Mouse (Mus musculus): ENCODE measurements around the gene Vstm5.
A peak's percentile ranks its signal among the peaks of the same experiment; 100 is the strongest.
"Not testable (repeated sequence)": the region's sequence is repeated elsewhere in the genome, so short reads cannot be mapped to it uniquely, and the experiment has no call there.

The Vstm5 gene

GRCm38 (mm10) chr9:15239042-15239925 is at the start of gene Vstm5:
Gene Vstm5, plus strand, starts transcription at chr9:15239045.
- DNase-seq = no peak

DNA sequence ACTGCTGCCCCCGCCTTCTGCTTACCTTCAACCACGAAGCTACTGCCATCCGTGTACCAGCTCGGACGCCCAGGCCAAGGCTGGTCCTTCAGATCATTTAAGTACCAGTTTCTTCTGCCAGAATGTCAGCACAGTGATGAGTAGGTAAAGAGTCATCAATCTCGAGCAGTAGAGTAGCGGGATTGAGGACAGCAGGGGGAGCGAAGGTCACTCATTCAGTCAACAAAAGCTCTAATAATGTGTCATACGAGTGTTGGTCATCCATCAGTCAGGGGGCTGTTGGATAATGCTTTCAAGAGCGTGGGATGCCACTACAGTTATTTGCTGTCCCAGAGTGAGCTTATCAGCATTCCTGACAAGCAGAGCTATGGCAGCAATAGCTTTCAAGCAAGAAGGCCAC is 44.0 kb upstream of the Vstm5 start:
- DNase-seq = not testable (repeated sequence)

DNA sequence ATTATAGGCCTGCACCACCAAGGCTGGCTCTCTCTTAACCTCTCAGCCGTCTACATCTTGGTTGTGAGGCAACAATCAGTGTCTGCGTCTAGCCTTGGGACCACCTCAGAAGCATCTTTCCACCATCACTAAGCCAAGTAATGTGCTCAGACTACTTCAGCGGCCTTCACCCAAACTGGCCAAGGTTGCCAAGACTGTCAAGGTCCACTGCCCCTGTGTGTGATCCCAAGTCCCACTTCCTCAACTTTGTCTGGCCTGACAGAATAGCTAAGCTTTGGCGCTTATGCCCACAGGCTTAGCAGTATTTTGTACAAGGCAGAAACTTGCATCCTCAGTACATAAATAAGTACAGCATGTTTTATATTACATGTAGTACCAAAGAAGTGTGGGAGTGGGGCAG is 32.2 kb upstream of the Vstm5 start:
- no peak for DNase-seq

GRCm38 (mm10) chr9:15209320-15209719 is 29.5 kb upstream of the Vstm5 start:
- DNase-seq = no peak

DNA sequence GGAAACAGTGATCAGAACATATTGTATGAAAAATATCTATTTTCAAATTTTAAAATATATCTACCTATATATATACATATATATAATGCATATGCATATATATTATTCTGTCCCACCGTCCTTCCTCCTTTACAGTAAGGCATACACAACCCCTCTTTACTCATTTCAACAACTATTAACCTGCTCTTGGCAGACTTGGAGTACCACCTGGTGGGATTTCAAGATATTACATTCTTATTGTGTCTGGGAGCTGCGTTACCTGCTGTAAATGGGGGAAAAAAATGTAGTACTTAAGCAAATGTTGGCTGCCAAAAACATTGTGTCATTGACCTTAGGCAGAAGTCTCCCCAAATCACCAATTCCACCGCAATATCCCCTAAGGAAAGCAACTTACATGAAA is 27.0 kb upstream of the Vstm5 start:
- DNase-seq = peak; percentile 39

DNA sequence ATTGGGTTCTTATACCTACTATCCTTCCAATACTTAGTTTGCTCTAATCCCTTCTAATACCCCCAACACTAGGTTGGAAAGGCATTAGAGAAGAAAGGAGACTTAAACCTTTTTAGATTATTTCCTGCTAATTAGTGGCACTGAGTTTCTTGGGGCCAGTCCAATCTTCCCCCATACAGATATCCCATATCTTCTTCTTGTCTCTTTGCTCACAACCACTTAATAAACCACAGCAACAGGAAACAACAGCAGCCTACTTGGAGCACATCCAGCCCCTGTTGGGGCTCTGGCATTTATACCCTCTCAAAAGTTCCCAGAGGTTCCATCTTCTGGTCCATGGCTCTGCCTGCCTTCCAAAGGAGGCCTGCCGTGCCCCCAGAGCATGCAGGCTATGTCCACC is 25.1 kb upstream of the Vstm5 start:
- DNase-seq = no peak

- DNase-seq = no peak
These were observed 13.9 kb upstream of the Vstm5 start for GRCm38 (mm10) chr9:15224912-15225311.

DNA sequence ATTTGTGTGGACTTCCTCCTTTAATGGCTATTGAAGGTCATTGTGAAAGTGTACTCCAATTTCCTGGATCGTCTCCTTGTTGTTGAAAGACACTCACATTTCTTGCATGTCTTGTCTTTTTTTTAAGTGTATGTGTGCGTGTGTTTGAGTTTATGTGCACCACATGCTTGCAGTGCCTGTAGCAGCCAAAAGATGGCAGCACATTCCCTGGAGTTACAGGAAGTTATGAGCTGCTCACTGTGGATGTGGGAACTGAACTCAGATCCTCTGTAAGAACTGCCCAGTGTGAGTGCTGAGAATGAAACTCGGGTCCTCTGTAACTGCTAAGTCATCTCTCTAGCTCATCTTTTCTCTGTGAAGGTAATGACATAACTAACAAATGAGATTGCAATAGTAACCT is 6.4 kb upstream of the Vstm5 start:
- no peak for DNase-seq

DNA sequence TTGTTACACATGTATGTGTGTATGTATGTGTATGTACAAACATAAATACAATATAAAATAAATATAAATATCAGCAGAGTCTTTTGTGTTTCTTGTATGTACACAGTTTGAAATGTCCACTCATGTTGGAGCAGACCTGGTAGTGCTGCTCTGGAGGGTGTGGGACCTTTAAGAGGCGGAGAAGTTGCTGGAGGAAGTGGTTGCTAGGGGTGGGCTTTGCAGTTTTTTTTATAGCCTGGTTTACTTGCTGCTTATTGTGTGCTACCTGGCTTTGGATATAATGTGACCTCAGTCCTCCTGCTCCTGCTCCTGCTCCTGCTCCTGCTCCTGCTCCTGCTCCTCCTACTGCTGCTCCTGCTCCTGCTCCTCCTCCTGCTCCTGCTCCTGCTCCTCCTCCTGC is 5.2 kb upstream of the Vstm5 start:
- no peak for DNase-seq

DNA sequence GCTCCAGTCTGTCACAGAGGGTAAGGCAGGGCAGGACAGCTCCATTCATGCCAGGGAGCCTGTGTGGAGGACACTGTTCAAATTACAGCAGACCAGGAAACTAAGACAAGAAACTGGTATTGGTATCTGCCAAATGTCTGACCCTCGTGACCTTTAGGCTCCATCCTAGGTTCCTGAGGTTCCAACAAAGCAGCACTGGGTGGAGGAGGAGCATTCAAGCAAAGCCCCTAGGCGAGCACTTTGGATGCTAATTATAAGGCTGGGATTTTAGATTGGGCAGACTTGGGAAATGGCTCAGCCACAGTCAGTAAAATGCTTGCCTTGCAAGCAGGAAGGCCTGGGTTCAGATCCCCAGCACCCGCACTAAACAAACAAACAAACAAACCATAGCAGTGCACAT is 2.9 kb upstream of the Vstm5 start:
- no peak for DNase-seq

GRCm38 (mm10) chr9:15237516-15238296 is 1.1 kb upstream of the Vstm5 start:
- DNase-seq = no peak

DNA sequence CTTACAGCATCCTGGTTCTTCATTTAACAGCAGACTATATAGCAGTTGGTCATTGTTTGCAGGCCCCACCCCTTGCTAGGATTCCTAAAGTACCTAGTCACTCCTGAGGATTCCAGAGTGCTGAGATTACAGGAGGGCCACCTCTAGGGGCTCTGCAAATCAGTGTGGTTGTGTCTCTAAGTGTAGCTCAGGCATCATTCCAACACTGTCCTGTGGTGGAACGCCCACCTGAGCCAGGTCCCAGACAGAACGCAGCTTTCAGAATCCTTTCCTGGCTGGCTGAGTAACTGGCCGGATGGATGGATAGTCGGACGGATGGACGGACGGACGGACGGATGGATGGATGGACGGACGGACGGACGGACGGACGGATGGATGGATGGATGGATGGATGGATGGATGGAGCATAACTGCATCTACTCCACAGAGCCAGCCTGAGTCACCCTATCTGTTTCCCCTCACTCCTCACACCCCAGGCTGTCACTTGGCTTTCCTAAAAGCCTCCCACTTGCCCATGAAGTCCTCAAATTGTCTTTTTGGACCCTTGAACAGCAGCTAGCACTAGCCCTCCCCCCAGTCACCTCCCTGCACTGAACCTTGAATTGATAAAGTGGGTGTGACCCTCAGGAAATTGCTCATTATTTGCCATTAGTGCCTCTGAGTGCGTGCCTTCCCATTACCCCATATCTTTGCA is 401 bp upstream of the Vstm5 start:
- DNase-seq = no peak

DNA sequence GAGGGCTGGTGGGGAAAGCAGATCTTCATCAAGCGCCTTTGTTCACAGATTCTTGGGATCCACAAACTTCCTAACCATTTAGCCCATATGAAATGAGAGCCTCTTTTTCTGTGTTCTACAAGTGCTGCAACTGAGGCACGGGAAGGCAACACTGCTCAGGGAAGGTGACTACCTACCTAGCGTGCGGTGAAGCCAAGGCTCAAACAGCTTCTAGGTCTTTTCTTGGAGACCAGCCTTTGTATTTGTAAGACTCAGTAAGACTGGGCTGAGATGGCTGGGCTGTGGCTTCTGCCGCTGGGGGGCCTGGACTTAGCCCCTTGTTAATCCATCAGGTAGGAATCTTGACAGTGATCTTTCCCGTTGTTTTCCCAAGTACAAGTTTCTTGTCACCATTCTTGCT is 1.2 kb downstream of the Vstm5 start:
- DNase-seq = no peak

DNA sequence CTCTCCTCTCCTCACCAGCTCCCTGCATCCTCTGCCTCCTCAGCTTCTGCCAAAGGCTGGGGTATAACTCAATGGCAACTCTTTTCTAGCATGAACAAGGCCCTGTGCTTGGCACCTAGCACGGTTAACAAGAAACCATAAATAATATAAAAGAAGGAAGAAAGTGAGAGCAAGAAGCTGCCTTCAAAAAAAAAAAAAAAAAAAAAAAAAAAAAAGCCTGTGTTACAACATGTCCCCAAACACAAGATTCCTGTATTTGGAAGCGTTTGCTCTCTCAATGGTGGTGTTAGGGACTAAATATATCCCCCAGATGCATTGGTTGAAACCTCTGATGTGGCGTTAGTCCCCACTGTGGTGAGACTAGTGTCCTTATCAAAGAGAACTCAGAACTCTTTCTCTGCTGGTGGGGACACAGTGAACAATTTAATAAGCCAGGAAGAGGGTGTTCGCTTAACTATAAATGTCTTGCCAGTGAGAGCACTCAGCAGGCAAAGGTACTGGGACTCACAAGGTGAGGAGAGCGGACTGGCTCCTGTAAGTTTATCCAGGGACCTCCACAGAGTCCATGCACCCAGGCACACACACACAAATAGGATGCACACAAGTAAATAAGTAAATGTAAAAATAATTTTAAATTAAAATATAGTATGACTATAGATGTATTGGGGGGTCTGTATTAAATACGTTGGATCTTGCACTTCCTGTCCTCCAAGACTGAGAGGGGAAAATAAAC is 2.2 kb downstream of the Vstm5 start:
- no peak for DNase-seq

GRCm38 (mm10) chr9:15241596-15241939 is 2.7 kb downstream of the Vstm5 start:
- peak; percentile 71 for DNase-seq

GRCm38 (mm10) chr9:15242130-15242529 is 3.3 kb downstream of the Vstm5 start:
- DNase-seq = no peak

DNA sequence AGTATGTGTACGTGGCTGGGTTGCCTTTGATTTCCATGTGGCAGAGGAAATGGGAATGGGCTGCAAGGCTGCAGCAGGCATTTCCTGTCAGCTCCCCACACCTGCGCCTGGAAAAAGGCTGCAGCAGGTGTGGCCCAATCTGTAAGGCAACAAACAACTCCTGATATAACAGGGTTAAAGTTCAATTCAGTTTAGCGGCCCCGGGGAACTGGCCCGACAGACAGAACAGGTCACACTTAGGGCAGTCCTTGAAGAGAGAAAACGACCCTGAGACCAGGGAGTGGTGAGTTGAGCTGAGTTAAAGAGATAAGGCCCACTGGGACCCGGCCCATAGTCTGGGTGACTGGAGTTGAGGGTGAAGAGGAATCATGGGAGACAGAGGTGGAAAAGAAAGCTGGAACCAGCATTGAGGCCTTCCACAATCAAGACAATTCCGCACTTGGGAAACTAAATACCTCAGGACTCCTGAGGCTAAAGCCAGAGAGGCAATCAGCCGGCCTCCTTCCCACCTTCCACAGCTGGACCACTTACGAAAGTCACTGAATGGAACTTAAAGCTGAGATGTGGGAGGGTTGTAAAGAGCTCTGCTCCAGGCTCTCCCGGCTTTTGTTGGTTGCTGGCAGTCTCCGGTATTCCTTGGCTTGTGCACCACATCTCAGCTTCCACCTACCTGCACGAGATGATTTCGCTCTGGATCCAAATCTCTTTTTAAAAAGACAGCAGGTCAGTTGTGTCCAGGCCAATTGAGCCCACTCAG is 6.7 kb downstream of the Vstm5 start:
- DNase-seq = no peak

- DNase-seq = no peak
These were observed 11.5 kb downstream of the Vstm5 start for GRCm38 (mm10) chr9:15250376-15250775.

- DNase-seq = no peak
These were observed 13.4 kb downstream of the Vstm5 start for GRCm38 (mm10) chr9:15252196-15252595.

DNA sequence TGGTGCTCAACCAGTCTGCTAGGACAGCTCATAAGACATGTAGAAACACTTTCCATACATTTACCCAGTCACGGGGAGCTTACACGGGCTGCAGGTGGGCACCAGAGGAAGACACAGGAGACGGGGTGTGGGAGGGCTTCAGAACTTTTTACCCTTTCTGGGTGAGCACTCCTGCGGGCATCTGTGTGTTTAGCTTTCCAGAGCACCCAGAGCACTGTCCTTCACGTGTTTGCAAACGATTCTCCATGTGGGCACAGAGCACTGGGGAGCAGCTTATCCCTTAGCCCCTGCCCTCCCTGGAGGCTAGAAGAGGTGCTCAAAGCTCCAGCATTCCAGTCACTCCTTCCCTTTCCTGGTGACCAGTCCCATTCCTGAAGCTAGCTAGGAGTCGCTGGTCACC is 15.7 kb downstream of the Vstm5 start:
- DNase-seq = no peak

DNA sequence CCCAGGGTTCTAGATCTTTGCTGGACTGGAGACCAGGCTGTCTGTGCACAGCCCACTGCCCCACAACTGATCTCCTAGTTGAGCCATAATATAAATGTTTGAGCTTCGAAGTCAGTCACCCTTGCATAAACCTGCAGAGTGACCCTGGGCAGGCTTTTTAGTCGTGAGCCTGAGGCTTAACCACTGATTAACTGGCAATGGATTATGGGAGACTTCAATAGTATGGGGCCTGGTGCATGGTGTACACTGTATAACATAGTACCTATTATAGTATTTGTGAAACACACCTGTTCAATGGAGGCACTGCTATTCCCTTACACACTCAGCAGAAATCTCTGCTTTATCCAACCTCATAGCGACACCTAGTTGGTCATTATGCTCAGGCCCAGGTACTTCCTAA is 17.4 kb downstream of the Vstm5 start:
- DNase-seq = no peak

GRCm38 (mm10) chr9:15261980-15262379 is 23.1 kb downstream of the Vstm5 start:
- DNase-seq = no peak

Data from lung, postnatal 36 days (tissue).